In the genomic region with DNA sequence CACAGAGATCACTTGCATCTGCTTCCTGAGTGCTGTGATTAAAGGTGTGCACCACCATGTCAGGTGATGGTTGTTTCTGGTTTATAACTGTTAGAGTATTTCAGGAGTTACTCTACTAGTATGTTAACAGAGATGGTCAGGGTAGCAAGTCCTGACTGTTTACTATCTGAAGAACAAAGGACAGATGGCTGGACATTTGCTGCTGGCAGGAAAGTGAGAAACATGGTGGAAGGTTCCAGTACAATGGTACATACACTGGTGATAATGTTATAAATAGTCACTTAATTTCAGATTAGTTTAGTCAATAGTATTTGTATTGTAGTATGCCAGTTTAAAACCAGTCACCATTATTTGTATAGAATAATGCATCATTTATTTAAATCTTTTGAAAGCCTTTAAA, we compare ENCODE assay signal across 18 mouse cellular contexts. TPM values are rescaled to one million over a fixed set of nuclear protein-coding genes. Genes with fewer than 3 reads are reported as not detected.
"Had no signal": no experiment of that assay in that cellular context is flagged by ENCODE, and none has a peak within 500 bp of the region (broad histone marks: within the 10 kb centered on the region; RNA-seq: fewer than 3 reads in every experiment).

No protein-coding gene starts in this region.

- H3K9ac ChIP-seq: lung, embryonic 15.5 days; midbrain, embryonic 13.5 days; midbrain, embryonic 15.5 days; neural tube, embryonic 13.5 days; neural tube, embryonic 15.5 days had no signal

- H3K4me3 ChIP-seq: lung, embryonic 15.5 days; megakaryocyte, embryonic 14.5 days; midbrain, embryonic 13.5 days; midbrain, embryonic 15.5 days; neural tube, embryonic 13.5 days; neural tube, embryonic 15.5 days had no signal

- DNase-seq: lung, adult 2 months; lung, postnatal 14 days; lung, postnatal 36 days; retina, postnatal 1 day; right cerebral cortex, adult 18-20 months; right cerebral cortex, postnatal 25 days; right cerebral cortex, postnatal 4 days; spleen, adult 18-20 months; thymus, adult 18-20 months; thymus, postnatal 14 days; thymus, postnatal 4 days had no signal

- H3K4me1 ChIP-seq: lung, embryonic 15.5 days; megakaryocyte, embryonic 14.5 days; midbrain, embryonic 15.5 days; neural tube, embryonic 15.5 days had no signal

- H3K27me3 ChIP-seq: lung, embryonic 15.5 days; midbrain, embryonic 13.5 days; midbrain, embryonic 15.5 days; neural tube, embryonic 13.5 days; neural tube, embryonic 15.5 days had no signal

- H3K36me3 ChIP-seq: lung, embryonic 15.5 days; midbrain, embryonic 13.5 days; midbrain, embryonic 15.5 days; neural tube, embryonic 13.5 days; neural tube, embryonic 15.5 days had no signal

- H3K27ac ChIP-seq: lung, embryonic 15.5 days; macrophage; midbrain, embryonic 13.5 days; midbrain, embryonic 15.5 days; neural tube, embryonic 13.5 days; neural tube, embryonic 15.5 days had no signal

RNA-seq across cellular contexts. Expression of a gene that starts 38.2 kb away (rescaled TPM):
- polyA plus RNA-seq: macrophage had no signal
